In genomic region chr6:84233783-84234182, GRCm38 (mm10) we compare ENCODE assay signal across 10 mouse cellular contexts.
DNase-seq lines count a peak whose midpoint lies in the region; ATAC-seq lines count a peak whose summit lies in the region.
"Had no signal": no experiment of that assay in that cellular context is flagged by ENCODE, and none has a peak within 500 bp of the region (broad histone marks: within the 10 kb centered on the region; RNA-seq: fewer than 3 reads in every experiment).

No protein-coding gene starts in this region.

- H3K4me2 ChIP-seq in kidney, embryonic 15.5 days: no peak overlapping the region
- 0 out of 2 replicates have a peak overlapping the region, but pooled peaks have one; percentile 5 for H3K4me2 ChIP-seq in kidney, embryonic 14.5 days (replicated peaks; ENCODE audit: low read depth, low read length)
- H3K4me2 ChIP-seq: heart, embryonic 15.5 days; liver, embryonic 13.5 days; midbrain, embryonic 11.5 days had no signal

- H3K9me3 ChIP-seq in kidney, embryonic 15.5 days (replicated peaks): no peaks in the 10 kb centered on the region
- no peaks in the 10 kb centered on the region for H3K9me3 ChIP-seq in kidney, embryonic 14.5 days (ENCODE audit: control insufficient read depth, low read length)
- H3K9me3 ChIP-seq: heart, embryonic 15.5 days; liver, embryonic 13.5 days had no signal

- WGBS in kidney, embryonic 15.5 days: 57% methylated on average over 6 of the region's 6 CpGs
- WGBS in kidney, embryonic 14.5 days: 57% methylated on average over 6 of the region's 6 CpGs

- peak; percentile 95 for DNase-seq in kidney, adult 11 months
- peak; percentile 70 to 90 for DNase-seq in adrenal gland, adult (ENCODE audit: inconsistent age in 2 of 2, low spot score in 1 of 2)
- DNase-seq in adrenal gland, adult 8-10 months: peak; percentile 77
- DNase-seq in yolk sac, embryonic 10.5 days (ENCODE audit: low spot score): no peak
- DNase-seq: liver, embryonic 13.5 days had no signal

- H3K36me3 ChIP-seq in kidney, embryonic 15.5 days: no peaks in the 10 kb centered on the region
- no peaks in the 10 kb centered on the region for H3K36me3 ChIP-seq in kidney, embryonic 14.5 days (ENCODE audit: control insufficient read depth, insufficient read depth, low read length)
- H3K36me3 ChIP-seq: heart, embryonic 15.5 days; liver, embryonic 13.5 days had no signal

- no peak overlapping the region for H3K4me3 ChIP-seq in kidney, embryonic 15.5 days (replicated peaks)
- no peak overlapping the region for H3K4me3 ChIP-seq in kidney, embryonic 14.5 days (ENCODE audit: low read length)
- H3K4me3 ChIP-seq: heart, embryonic 15.5 days; liver, embryonic 13.5 days had no signal

- no peak overlapping the region for H3K27ac ChIP-seq in kidney, embryonic 15.5 days
- H3K27ac ChIP-seq in kidney, embryonic 14.5 days (ENCODE audit: low read depth, low read length): no peak overlapping the region
- H3K27ac ChIP-seq: heart, embryonic 15.5 days; liver, embryonic 13.5 days had no signal

- no peak for ATAC-seq in kidney, embryonic 15.5 days (replicated peaks; ENCODE audit: low FRiP score)
- no peak for ATAC-seq in kidney, embryonic 14.5 days (ENCODE audit: low FRiP score, low TSS enrichment)
- ATAC-seq in erythroblast, adult 5-6 weeks (replicated peaks; ENCODE audit: low FRiP score, poor library complexity, severe bottlenecking): no peak

- H3K27me3 ChIP-seq in kidney, embryonic 15.5 days: peaks cover 3% of the 10 kb centered on the region; the same call in 1 of the 2 replicates
- H3K27me3 ChIP-seq in kidney, embryonic 14.5 days (ENCODE audit: control insufficient read depth, insufficient read depth, low read length): no peaks in the 10 kb centered on the region
- H3K27me3 ChIP-seq: liver, embryonic 13.5 days had no signal

- peaks cover 15% of the 10 kb centered on the region for H3K4me1 ChIP-seq in kidney, embryonic 15.5 days
- no peaks in the 10 kb centered on the region for H3K4me1 ChIP-seq in kidney, embryonic 14.5 days (ENCODE audit: control insufficient read depth, insufficient read depth, low read length)
- H3K4me1 ChIP-seq: liver, embryonic 13.5 days had no signal

- H3K9ac ChIP-seq in kidney, embryonic 15.5 days: no peak overlapping the region
- no peak overlapping the region for H3K9ac ChIP-seq in kidney, embryonic 14.5 days (ENCODE audit: low read depth, low read length)
- H3K9ac ChIP-seq: heart, embryonic 15.5 days; liver, embryonic 13.5 days had no signal
